Mouse (Mus musculus) hindbrain, embryonic 11.5 days (tissue): ENCODE measurements around the gene Ccdc113. TPM values are rescaled to one million over a fixed set of nuclear protein-coding genes. Genes with fewer than 3 reads are reported as not detected.

Experiments
- ATAC-seq: fragments of 200-750 bp; cut with Nextera tagmentation; 2 replicates; pipeline ENCODE4 v1.8.0; 2017; ENCODE audit warnings: mild to moderate bottlenecking, moderate TSS enrichment, moderate library complexity; ENCODE audit not compliant: low FRiP score
- DNase-seq: peaks from one replicate; pipeline ENCODE4 v3.0.0-alpha.2; 2015; ENCODE audit warnings: low spot score
- H3K27ac ChIP-seq: fragments of 300-500 bp; sonication (generic); 2 replicates; pipeline ENCODE4 v1.5.1; 2014; ENCODE audit warnings: mild to moderate bottlenecking, low read depth, low read length
- H3K27me3 ChIP-seq: fragments of 300-500 bp; sonication (generic); 2 replicates; pipeline ENCODE4 v1.6.1; 2014; ENCODE audit warnings: mild to moderate bottlenecking, low read length, moderate library complexity, mixed read lengths; ENCODE audit not compliant: control insufficient read depth, insufficient read depth
- H3K36me3 ChIP-seq: fragments of 300-500 bp; sonication (generic); 2 replicates; pipeline ENCODE4 v1.6.1; 2014; ENCODE audit warnings: mild to moderate bottlenecking, low read length, moderate library complexity, mixed read lengths; ENCODE audit not compliant: control insufficient read depth, insufficient read depth
- H3K4me1 ChIP-seq: fragments of 300-500 bp; sonication (generic); replicated peaks from 2 replicates; pipeline ENCODE4 v1.6.1; 2014; ENCODE audit warnings: low read length, mixed read lengths; ENCODE audit not compliant: control insufficient read depth, insufficient read depth
- H3K4me2 ChIP-seq: fragments of 300-500 bp; sonication (generic); replicated peaks from 2 replicates; pipeline ENCODE4 v1.6.1; 2014; ENCODE audit warnings: mild to moderate bottlenecking, low read depth, low read length
- H3K4me3 ChIP-seq: fragments of 300-500 bp; sonication (generic); 2 replicates; pipeline ENCODE4 v1.5.1; 2014; ENCODE audit warnings: low read depth, low read length
- H3K9ac ChIP-seq: fragments of 300-500 bp; sonication (generic); 2 replicates; pipeline ENCODE4 v1.6.1; 2014; ENCODE audit warnings: low read depth, low read length
- H3K9me3 ChIP-seq: fragments of 300-500 bp; sonication (generic); 2 replicates; pipeline ENCODE4 v1.6.1; 2016; ENCODE audit warnings: low read length; ENCODE audit not compliant: control insufficient read depth
- WGBS: fragments of 180-500 bp; shearing (Covaris S2); extraction: QIAGEN DNeasy Blood & Tissue Kit; methylation state at CpG from one replicate; pipeline ENCODE4 v1.1.7; 2014; 5-methylcytosine and 5-hydroxymethylcytosine counted together
- polyA plus RNA-seq: library from polyadenylated mRNA; unstranded; fragments of >200 nt; fragmentation: Nextera tagmentation; extraction: Ambion mirVana; gene quantifications from 2 replicates; pipeline ENCODE4 v1.2.1, GENCODE M21; 2014

Ccdc113 gene
- polyA plus RNA-seq = 2.4 and 2.5 TPM in 2 replicates

DNA sequence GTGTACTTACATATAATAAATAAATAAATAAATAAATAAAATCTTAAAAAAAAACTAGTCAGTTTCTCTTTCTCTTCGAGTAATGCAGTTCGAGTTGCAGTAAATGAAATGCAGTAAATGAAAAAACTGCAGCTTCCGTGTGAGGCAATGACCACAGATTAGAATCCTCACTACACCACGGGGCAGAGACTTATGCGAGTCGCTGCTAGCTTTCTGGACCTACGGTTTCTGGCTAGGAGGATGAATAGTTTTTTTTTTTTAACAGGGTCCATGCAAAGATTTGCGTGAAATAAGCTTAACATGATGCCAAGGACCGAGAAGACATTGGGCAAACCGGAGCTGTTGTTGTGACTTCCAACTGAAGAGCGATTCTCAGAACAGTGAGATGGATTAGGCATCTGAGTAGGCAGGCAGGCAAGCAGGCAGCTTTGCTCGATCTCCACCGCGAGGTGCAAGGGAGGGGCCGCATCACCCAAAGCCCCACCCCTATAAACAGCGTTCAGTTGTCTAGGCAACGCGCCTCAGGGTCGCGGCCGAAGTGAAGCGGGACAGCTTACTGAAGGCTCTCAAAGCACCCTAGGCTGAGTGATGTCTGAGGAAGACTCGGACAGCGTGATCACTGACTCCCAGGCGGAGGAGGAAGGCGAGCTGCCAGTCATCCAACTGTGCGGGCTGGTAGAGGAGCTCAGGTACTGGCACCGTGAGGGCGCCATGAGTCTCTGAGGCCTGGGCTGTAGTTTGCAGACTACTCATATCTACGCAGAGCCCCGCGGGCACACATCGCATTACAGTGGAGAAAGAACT lies at the start of gene Ccdc113:
Gene Ccdc113 (plus strand): TSS at position 502 of the 804 bp plus-strand sequence.
- WGBS = 9% methylated on average over 33 of the region's 33 CpGs
- no peaks in the 10 kb centered on the region; the same call in 1 of the 2 replicates for H3K4me1 ChIP-seq

DNA sequence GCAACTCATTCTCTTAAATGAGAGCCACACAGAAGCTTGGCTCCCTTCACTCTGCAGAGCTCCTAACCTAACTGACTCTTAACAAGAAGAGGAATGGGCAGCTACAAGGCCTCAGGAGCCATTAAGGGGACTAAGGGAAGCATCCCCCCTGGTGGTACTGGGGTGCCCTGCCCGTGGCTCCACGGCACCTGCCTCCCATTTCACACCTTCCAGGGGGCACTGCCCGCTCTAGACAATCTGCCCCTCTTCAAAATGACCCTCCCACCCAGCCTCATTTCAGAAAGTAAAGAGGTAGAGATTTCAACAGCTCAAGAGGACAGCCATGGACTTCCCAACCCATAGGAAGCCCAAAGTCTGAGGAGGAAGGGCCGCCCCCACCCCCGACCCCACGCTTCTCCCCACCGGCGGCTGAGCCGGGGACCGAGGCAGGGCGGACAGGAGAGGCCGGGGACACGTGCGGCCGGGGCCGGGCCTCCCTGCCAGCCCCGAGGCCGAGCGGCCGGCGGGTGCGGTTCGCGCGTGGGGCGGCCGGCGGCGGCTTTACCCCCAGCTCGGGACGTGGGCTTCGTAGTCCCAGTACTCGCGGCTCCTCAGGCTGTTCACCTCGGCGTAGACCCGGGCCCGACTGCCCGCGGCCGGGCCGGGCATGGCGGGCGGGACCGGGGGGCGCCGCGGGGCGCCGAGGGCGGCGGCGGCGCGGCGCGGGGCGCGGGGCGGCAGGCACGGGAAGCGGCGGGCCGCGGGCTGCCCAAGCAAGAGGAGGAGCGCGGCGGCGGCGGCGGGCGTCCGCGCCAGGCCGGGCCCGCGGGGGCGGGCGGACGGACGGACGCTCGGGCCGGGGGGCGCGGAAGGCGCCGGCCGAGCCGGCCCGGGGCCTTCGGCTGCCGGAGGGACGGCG lies 45.8 kb upstream of the Ccdc113 start:
- H3K9ac ChIP-seq = peak overlapping the region; percentile 92
- H3K4me3 ChIP-seq = peak overlapping the region; percentile 87
- H3K4me1 ChIP-seq = peaks cover 2% of the 10 kb centered on the region; the same call in 1 of the 2 replicates
- peak; percentile 50; the same call in 1 of the 2 replicates for ATAC-seq
- peak; percentile 24 for DNase-seq
- peak overlapping the region; percentile 56; the same call in 1 of the 2 replicates for H3K27ac ChIP-seq
- 0 out of 2 replicates have a peak, but pooled peaks cover 2% of the 10 kb centered on the region for H3K36me3 ChIP-seq
- no peaks in the 10 kb centered on the region for H3K27me3 ChIP-seq
- peak overlapping the region; percentile 80 for H3K4me2 ChIP-seq
- no peaks in the 10 kb centered on the region for H3K9me3 ChIP-seq
- 3% methylated on average over 42 of the region's 95 CpGs for WGBS

More for the DNA sequence above, at the start of gene Ccdc113:
- no peaks in the 10 kb centered on the region for H3K9me3 ChIP-seq
- peak within 1 kb of the TSS; percentile 38 for H3K4me3 ChIP-seq
- H3K9ac ChIP-seq = 0 out of 2 replicates have a peak within 1 kb of the TSS, but pooled peaks have one; percentile 29
- peak within 1 kb of the TSS; percentile 75 for H3K4me2 ChIP-seq
- H3K27ac ChIP-seq = no peak within 1 kb of the TSS
- H3K36me3 ChIP-seq = no peaks in the 10 kb centered on the region
- peak; percentile 75 for DNase-seq
- H3K27me3 ChIP-seq = no peaks in the 10 kb centered on the region
- ATAC-seq = peak; percentile 88

DNA sequence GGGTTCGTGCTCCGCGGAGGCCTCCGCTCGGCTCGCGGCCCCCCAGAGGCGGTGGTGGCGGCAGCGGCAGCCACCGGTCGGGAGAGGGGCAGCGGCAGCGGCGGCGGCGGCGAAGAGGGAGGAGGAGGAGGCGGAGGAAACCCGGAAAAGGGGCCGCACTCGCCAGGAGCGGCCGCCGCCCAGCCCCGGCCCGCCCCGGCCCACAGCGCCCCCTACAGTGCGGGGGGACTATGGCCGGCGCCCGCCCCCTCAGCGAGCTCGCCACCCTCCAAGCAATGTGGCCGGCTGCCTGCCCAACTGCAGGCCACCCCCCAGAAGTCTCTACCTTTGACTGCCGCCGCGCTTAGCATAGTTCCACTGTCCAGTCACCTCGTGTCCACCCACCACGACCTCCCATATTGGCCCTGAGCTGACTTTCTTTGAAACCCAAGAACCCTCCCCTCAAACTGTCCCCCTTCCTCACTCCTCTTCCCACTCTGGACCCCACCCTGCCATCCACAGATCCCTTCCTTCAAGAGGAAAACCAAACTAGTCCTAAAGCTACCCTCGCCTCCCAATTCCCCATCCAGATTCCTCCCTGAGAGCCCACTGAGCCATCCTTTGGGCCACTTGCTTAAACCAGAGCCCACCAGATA lies 45.1 kb upstream of the Ccdc113 start:
- 1% methylated on average over 18 of the region's 42 CpGs for WGBS
- Histone ChIP-seq H3K9ac (peak overlapping the region; percentile 92), H3K27me3 (no peaks in the 10 kb centered on the region), H3K9me3 (no peaks in the 10 kb centered on the region), H3K4me3 (peak overlapping the region; percentile 87), H3K27ac (peak overlapping the region; percentile 56; the same call in 1 of the 2 replicates), H3K36me3 (no peaks in the 10 kb centered on the region), H3K4me2 (peak overlapping the region; percentile 37), H3K4me1 (peaks cover 2% of the 10 kb centered on the region; the same call in 1 of the 2 replicates)
- DNase-seq (peak; percentile 91), ATAC-seq (peak; percentile 89)

DNA sequence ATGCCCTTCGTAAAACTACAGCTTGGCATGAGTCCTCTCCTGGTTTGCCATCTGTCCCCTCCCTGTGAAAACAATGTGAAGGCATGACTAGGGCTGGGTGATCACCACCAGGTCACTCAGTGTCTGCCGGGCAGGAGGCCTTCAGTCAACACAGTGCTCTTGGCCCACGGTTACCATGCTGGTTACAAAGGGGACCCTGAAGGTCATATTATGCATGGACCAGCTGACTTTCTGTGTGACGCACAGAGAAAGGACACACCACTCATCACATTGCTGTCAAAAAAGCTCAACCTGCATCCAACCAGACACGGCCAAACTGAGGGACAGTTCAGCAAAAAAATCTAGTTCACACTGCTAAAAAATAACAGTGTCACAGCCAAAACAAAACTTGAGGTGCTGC lies 43.9 kb upstream of the Ccdc113 start, which contains the start of gene Csnk2a2:
Gene Csnk2a2 (minus strand): TSS at position 34 of the 400 bp plus-strand sequence.
- H3K36me3 ChIP-seq = no peaks in the 10 kb centered on the region
- H3K9ac ChIP-seq = peak within 1 kb of the TSS; percentile 92
- H3K4me3 ChIP-seq = peak within 1 kb of the TSS; percentile 87
- ATAC-seq = no peak
- H3K9me3 ChIP-seq = no peaks in the 10 kb centered on the region
- peak within 1 kb of the TSS; percentile 37 for H3K4me2 ChIP-seq
- H3K27me3 ChIP-seq = no peaks in the 10 kb centered on the region
- 75% methylated on average over 5 of the region's 5 CpGs for WGBS
- DNase-seq = no peak
- no peak within 1 kb of the TSS for H3K27ac ChIP-seq
- H3K4me1 ChIP-seq = peaks cover 2% of the 10 kb centered on the region; the same call in 1 of the 2 replicates

DNA sequence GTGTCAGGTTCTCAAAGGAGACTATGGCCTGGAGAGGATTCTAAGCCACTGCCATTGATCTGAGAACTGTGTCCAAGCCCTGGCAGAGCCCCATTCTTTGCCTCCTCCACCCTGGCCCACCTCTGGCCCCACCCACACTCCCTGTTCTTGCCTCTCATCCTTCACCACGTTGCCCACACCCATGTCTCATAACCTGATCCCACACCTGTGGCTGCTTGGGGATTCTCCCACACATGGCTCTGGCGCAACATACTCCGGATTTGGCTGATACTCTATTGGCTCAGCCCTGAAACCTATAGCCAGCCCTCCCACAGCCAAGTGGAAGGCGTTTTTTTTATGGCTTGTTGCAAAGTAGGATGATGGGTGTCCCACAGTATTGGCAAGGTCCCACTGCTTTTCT lies 41.8 kb upstream of the Ccdc113 start:
- ATAC-seq (no peak), DNase-seq (no peak)
- Histone ChIP-seq H3K9me3 (no peaks in the 10 kb centered on the region), H3K4me3 (no peak overlapping the region), H3K4me1 (peaks cover 2% of the 10 kb centered on the region; the same call in 1 of the 2 replicates), H3K4me2 (no peak overlapping the region), H3K9ac (no peak overlapping the region), H3K27ac (no peak overlapping the region), H3K36me3 (no peaks in the 10 kb centered on the region), H3K27me3 (no peaks in the 10 kb centered on the region)
- WGBS = 72% methylated on average over 4 of the region's 4 CpGs

DNA sequence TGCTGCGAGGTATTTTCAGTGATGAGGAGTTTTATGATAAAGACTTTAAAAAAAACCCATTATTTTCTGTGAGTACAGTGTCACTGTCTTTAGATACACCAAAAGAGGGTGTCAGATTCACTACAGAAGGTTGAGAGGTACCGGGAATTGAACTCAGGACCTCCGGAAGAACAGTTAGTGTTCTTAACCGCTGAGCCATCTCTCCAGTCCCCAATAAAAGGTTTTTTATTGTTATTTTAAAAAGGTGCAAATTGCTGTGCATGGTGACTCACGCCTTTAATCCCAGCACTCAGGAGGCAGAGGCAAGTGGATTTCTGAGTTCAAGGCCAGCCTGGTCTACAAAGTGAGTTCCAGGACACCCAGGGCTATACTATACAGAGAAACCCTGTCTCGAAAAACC lies 38.4 kb upstream of the Ccdc113 start:
- Histone ChIP-seq H3K4me3 (no peak overlapping the region), H3K36me3 (no peaks in the 10 kb centered on the region), H3K9ac (no peak overlapping the region), H3K4me2 (no peak overlapping the region), H3K9me3 (no peaks in the 10 kb centered on the region), H3K27ac (no peak overlapping the region), H3K27me3 (no peaks in the 10 kb centered on the region), H3K4me1 (no peaks in the 10 kb centered on the region)
- no peak for DNase-seq
- 86% methylated on average over 6 of the region's 6 CpGs for WGBS
- ATAC-seq = no peak

DNA sequence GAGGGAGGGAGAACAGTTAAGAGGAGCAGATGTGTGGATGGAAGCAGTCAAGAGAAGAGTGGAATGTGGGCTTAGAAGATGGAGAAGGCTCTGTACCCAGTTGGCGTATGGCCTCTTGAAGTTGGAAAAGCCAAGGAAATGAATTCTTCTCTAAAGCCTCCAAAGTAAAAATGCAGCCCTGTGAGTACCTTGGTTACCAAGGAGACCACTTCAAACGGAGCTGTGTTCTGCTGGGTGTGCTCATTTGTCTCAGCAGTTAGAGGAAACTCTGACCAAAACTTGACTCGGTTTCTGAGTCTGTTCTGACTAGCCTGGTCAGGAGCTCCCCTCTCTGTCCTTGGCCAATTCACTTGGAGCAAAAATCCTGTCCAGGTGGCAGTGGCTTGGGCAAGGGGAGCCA lies 37.5 kb upstream of the Ccdc113 start:
- no peaks in the 10 kb centered on the region for H3K9me3 ChIP-seq
- ATAC-seq = no peak
- no peaks in the 10 kb centered on the region for H3K27me3 ChIP-seq
- 45% methylated on average over 3 of the region's 3 CpGs for WGBS
- H3K36me3 ChIP-seq = no peaks in the 10 kb centered on the region
- H3K27ac ChIP-seq = no peak overlapping the region
- no peak overlapping the region for H3K4me3 ChIP-seq
- H3K4me1 ChIP-seq = no peaks in the 10 kb centered on the region
- H3K4me2 ChIP-seq = no peak overlapping the region
- no peak for DNase-seq
- H3K9ac ChIP-seq = no peak overlapping the region

DNA sequence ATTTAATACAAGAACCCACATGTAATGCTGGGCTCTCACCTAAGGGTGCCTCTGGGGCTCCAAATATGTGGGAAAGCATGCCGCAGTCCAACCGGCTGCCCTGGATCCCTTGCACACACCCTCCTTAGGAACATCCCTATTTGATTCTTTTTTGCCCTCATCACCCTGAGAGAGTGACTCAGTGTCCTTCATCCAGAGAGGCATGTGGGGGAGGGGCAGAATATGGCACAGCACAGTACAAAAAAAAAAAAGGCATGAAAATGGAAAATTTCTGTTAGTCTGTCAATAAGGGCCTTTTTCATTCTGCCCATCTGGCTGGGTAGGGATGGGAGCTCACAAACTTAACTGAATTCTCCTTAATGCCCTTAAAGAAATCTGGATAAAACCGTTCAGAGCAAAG lies 36.1 kb upstream of the Ccdc113 start:
- Histone ChIP-seq H3K4me3 (no peak overlapping the region), H3K36me3 (no peaks in the 10 kb centered on the region), H3K4me1 (no peaks in the 10 kb centered on the region), H3K9me3 (no peaks in the 10 kb centered on the region), H3K9ac (no peak overlapping the region), H3K27me3 (no peaks in the 10 kb centered on the region), H3K27ac (no peak overlapping the region), H3K4me2 (no peak overlapping the region)
- DNase-seq (no peak), ATAC-seq (no peak)
- 97% methylated on average over 3 of the region's 3 CpGs for WGBS
